Mouse (Mus musculus): ENCODE results near the gene Bglap3. TPM values are rescaled to one million over a fixed set of nuclear protein-coding genes. Genes with fewer than 3 reads are reported as not detected.

Bglap3 gene
- total and polyA plus RNA-seq, 3 experiments, result not detected

DNA sequence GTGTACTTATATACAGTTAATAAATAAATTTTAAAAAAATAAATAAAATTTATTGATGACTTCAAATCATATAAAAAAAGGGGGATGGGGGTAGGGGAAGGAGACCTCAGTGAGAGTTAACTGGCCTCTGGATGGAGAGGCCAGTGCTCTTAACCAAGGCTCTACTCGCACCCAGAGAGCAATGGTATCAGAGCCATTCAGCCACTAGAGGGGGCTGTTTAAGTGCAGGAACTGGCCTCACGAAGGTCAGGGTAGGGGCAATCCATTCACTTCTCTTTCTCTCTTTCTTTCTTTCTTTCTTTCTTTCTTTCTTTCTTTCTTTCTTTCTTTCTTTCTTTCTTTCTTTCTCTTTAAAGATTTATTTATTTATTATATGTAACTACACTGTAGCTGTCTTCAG, 41.3 kb downstream of the Bglap3 start:
- no peaks in the 10 kb centered on the region for H3K36me3 ChIP-seq (ENCODE audit: control insufficient read depth, insufficient read depth, low read length)
- no peak overlapping the region for H3K4me3 ChIP-seq
- no peaks in the 10 kb centered on the region for H3K79me2 ChIP-seq (replicated peaks; ENCODE audit: control insufficient read depth, insufficient read depth, low read length)
- H3K9ac ChIP-seq (ENCODE audit: low read depth, low read length), result no peak overlapping the region
- no peaks in the 10 kb centered on the region for H3K4me1 ChIP-seq (ENCODE audit: control insufficient read depth, insufficient read depth, low read length)
- TF ChIP-seq EP300 (IDR thresholded peaks at IDR 0.05; ENCODE audit: insufficient read depth, low read depth, low read length) (no peak), CTCF (IDR thresholded peaks at IDR 0.05) (peak; percentile 83), POLR2A (IDR thresholded peaks at IDR 0.05; ENCODE audit: insufficient read depth, low read depth, low read length) (no peak)
- DNase-seq, result no peak
- intact Hi-C loops (cut with DNase I), result no loop called here
- no peak overlapping the region for H3K27ac ChIP-seq
- WGBS, result 31% methylated on average over 2 of the region's 2 CpGs
- no peaks in the 10 kb centered on the region for H3K27me3 ChIP-seq (ENCODE audit: control insufficient read depth, insufficient read depth, low read length)

DNA sequence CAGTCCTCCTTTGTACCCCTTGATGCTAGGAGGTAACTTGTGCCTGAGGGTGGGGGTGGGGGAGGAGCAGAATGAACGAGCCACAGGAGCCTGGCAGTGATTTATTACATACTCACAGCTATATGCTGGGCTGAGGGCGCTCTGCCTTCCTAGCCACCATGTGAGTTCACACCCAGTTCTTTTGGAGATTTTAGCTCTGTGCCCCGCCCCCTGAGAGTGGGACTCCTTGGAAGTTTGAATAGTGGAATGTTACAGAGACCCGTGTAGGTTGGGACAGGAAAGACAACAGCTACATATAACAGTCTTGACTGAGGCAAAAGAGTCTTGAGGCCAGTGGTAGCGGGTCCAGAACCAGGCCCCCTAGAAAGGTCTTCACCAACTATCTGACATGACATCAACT, 43.6 kb downstream of the Bglap3 start:
- no peak for DNase-seq
- 81% methylated on average over 5 of the region's 5 CpGs for WGBS
- TF ChIP-seq POLR2A (IDR thresholded peaks at IDR 0.05; ENCODE audit: insufficient read depth, low read depth, low read length) (no peak), CTCF (IDR thresholded peaks at IDR 0.05) (no peak), EP300 (IDR thresholded peaks at IDR 0.05; ENCODE audit: insufficient read depth, low read depth, low read length) (no peak)
- Histone ChIP-seq H3K36me3 (ENCODE audit: control insufficient read depth, insufficient read depth, low read length) (no peaks in the 10 kb centered on the region), H3K27me3 (ENCODE audit: control insufficient read depth, insufficient read depth, low read length) (no peaks in the 10 kb centered on the region), H3K4me1 (ENCODE audit: control insufficient read depth, insufficient read depth, low read length) (peaks cover 3% of the 10 kb centered on the region), H3K9ac (ENCODE audit: low read depth, low read length) (no peak overlapping the region), H3K27ac (no peak overlapping the region), H3K4me3 (no peak overlapping the region), H3K79me2 (replicated peaks; ENCODE audit: control insufficient read depth, insufficient read depth, low read length) (no peaks in the 10 kb centered on the region)
- intact Hi-C loops (cut with DNase I), result no loop called here

GRCm38 (mm10) chr3:88324951-88325405, 47.6 kb downstream of the Bglap3 start, which contains the start of gene Glmp:
Glmp (plus strand) TSS chr3:88325023.
- DNase-seq, result peak; percentile 73 to 75
- Histone ChIP-seq H3K4me3 (peak within 1 kb of the TSS; percentile 93), H3K27me3 (ENCODE audit: control insufficient read depth, insufficient read depth, low read length) (no peaks in the 10 kb centered on the region), H3K36me3 (ENCODE audit: control insufficient read depth, insufficient read depth, low read length) (no peaks in the 10 kb centered on the region), H3K4me1 (ENCODE audit: control insufficient read depth, insufficient read depth, low read length) (peaks cover 3% of the 10 kb centered on the region), H3K27ac (peak within 1 kb of the TSS; percentile 86), H3K9ac (ENCODE audit: low read depth, low read length) (peak within 1 kb of the TSS; percentile 92), H3K79me2 (replicated peaks; ENCODE audit: control insufficient read depth, insufficient read depth, low read length) (no peaks in the 10 kb centered on the region)
- TF ChIP-seq EP300 (IDR thresholded peaks at IDR 0.05; ENCODE audit: insufficient read depth, low read depth, low read length) (no peak), POLR2A (IDR thresholded peaks at IDR 0.05; ENCODE audit: insufficient read depth, low read depth, low read length) (peak; percentile 90)
- 0% methylated on average over 10 of the region's 10 CpGs for WGBS
- intact Hi-C loops (cut with DNase I), result no loop called here

Other genes with a start within 250 kb of the Bglap3 start
- gene Mef2d, start 230.4 kb downstream of the Bglap3 start, total RNA-seq (2021), result 100 to 1,000 TPM; 118 to 129 TPM
- gene Mef2d, start 230.4 kb downstream of the Bglap3 start, polyA plus RNA-seq (2012; rRNA removed), result 119 and 122 TPM in 2 replicates
- gene Rhbg, start 118.0 kb downstream of the Bglap3 start, total RNA-seq (2021), result not detected
- gene Rhbg, start 118.0 kb downstream of the Bglap3 start, polyA plus RNA-seq (2012; rRNA removed), result 0.20 TPM in 1 of 2 replicates, not detected in the other
- gene Gm38392, start 85.5 kb downstream of the Bglap3 start, total RNA-seq (2021), result under 1 TPM; 0.26 to 0.27 TPM
- gene Gm38392, start 85.5 kb downstream of the Bglap3 start, polyA plus RNA-seq (2012; rRNA removed), result 0.23 TPM in 1 of 2 replicates, not detected in the other
- gene Tsacc, start 75.7 kb downstream of the Bglap3 start, total RNA-seq (2021), result 1 to 10 TPM; 5.1 to 8.6 TPM
- gene Tsacc, start 75.7 kb downstream of the Bglap3 start, polyA plus RNA-seq (2012; rRNA removed), result 4.8 and 8.7 TPM in 2 replicates
- 100 to 1,000 TPM; 169 to 172 TPM for gene Cct3, start 75.6 kb downstream of the Bglap3 start, total RNA-seq (2021)
- gene Cct3, start 75.6 kb downstream of the Bglap3 start, polyA plus RNA-seq (2012; rRNA removed), result 124 and 183 TPM in 2 replicates
- 10 to 100 TPM; 75.6 to 80.9 TPM for gene Glmp, start 47.7 kb downstream of the Bglap3 start, total RNA-seq (2021)
- gene Glmp, start 47.7 kb downstream of the Bglap3 start, polyA plus RNA-seq (2012; rRNA removed), result 98.0 and 105 TPM in 2 replicates
- gene Tmem79, start 36.6 kb downstream of the Bglap3 start, total RNA-seq (2021), result 1 to 10 TPM; 1.6 to 1.7 TPM
- 2.3 and 3.5 TPM in 2 replicates for gene Tmem79, start 36.6 kb downstream of the Bglap3 start, polyA plus RNA-seq (2012; rRNA removed)
- gene Smg5, start 36.5 kb downstream of the Bglap3 start, total RNA-seq (2021), result 10 to 100 TPM; 42.7 to 45.8 TPM
- gene Smg5, start 36.5 kb downstream of the Bglap3 start, polyA plus RNA-seq (2012; rRNA removed), result 44.4 and 66.9 TPM in 2 replicates
- under 1 TPM; 0.44 to 0.57 TPM for gene Paqr6, start 8.2 kb downstream of the Bglap3 start, total RNA-seq (2021)
- gene Paqr6, start 8.2 kb downstream of the Bglap3 start, polyA plus RNA-seq (2012; rRNA removed), result 5.0 and 7.5 TPM in 2 replicates
- not detected for gene Bglap2, start 6.0 kb upstream of the Bglap3 start, total RNA-seq (2021)
- 0.84 and 0.85 TPM in 2 replicates for gene Bglap2, start 6.0 kb upstream of the Bglap3 start, polyA plus RNA-seq (2012; rRNA removed)
- not detected for gene Bglap, start 11.7 kb upstream of the Bglap3 start, total RNA-seq (2021)
- gene Bglap, start 11.7 kb upstream of the Bglap3 start, polyA plus RNA-seq (2012; rRNA removed), result not detected in 2 replicates
- 10 to 100 TPM; 12.4 to 15.9 TPM for gene Pmf1, start 37.6 kb upstream of the Bglap3 start, total RNA-seq (2021)
- gene Pmf1, start 37.6 kb upstream of the Bglap3 start, polyA plus RNA-seq (2012; rRNA removed), result 20.8 and 22.3 TPM in 2 replicates
- gene Slc25a44, start 52.4 kb upstream of the Bglap3 start, total RNA-seq (2021), result 10 to 100 TPM; 11.9 to 14.6 TPM
- 19.1 and 25.9 TPM in 2 replicates for gene Slc25a44, start 52.4 kb upstream of the Bglap3 start, polyA plus RNA-seq (2012; rRNA removed)
- gene Sema4a, start 88.4 kb upstream of the Bglap3 start, total RNA-seq (2021), result 1 to 10 TPM; 3.2 to 3.3 TPM
- 8.5 and 9.5 TPM in 2 replicates for gene Sema4a, start 88.4 kb upstream of the Bglap3 start, polyA plus RNA-seq (2012; rRNA removed)
- 100 to 1,000 TPM; 117 to 138 TPM for gene Lmna, start 137.2 kb upstream of the Bglap3 start, total RNA-seq (2021)
- gene Lmna, start 137.2 kb upstream of the Bglap3 start, polyA plus RNA-seq (2012; rRNA removed), result 67.3 and 85.2 TPM in 2 replicates
- under 1 TPM; 0.42 to 0.45 TPM for gene Mex3a, start 159.7 kb upstream of the Bglap3 start, total RNA-seq (2021)
- gene Mex3a, start 159.7 kb upstream of the Bglap3 start, polyA plus RNA-seq (2012; rRNA removed), result 0.27 and 0.59 TPM in 2 replicates
- gene Rab25, start 175.6 kb upstream of the Bglap3 start, total RNA-seq (2021), result not detected
- 2.2 TPM in 1 of 2 replicates, not detected in the other for gene Rab25, start 175.6 kb upstream of the Bglap3 start, polyA plus RNA-seq (2012; rRNA removed)
- gene Lamtor2, start 180.3 kb upstream of the Bglap3 start, total RNA-seq (2021), result 100 to 1,000 TPM in 1 of 2 experiments, 10 to 100 TPM in 1; 94.3 to 104 TPM
- 118 TPM in 2 replicates for gene Lamtor2, start 180.3 kb upstream of the Bglap3 start, polyA plus RNA-seq (2012; rRNA removed)
- 10 to 100 TPM; 70.1 to 76.5 TPM for gene Ubqln4, start 181.0 kb upstream of the Bglap3 start, total RNA-seq (2021)
- gene Ubqln4, start 181.0 kb upstream of the Bglap3 start, polyA plus RNA-seq (2012; rRNA removed), result 69.3 and 86.7 TPM in 2 replicates
- gene Ssr2, start 203.1 kb upstream of the Bglap3 start, total RNA-seq (2021), result 10 to 100 TPM; 65.3 to 67.6 TPM
- 80.0 and 115 TPM in 2 replicates for gene Ssr2, start 203.1 kb upstream of the Bglap3 start, polyA plus RNA-seq (2012; rRNA removed)
- 10 to 100 TPM; 37.3 to 37.5 TPM for gene Arhgef2, start 233.2 kb upstream of the Bglap3 start, total RNA-seq (2021)
- gene Arhgef2, start 233.2 kb upstream of the Bglap3 start, polyA plus RNA-seq (2012; rRNA removed), result 51.0 and 53.4 TPM in 2 replicates

Data from heart, adult 2 months (tissue).